Mouse (Mus musculus): ENCODE data around the gene Vps45. TPM values are rescaled to one million over a fixed set of nuclear protein-coding genes. Genes with fewer than 3 reads are reported as not detected.
"Not testable (repeated sequence)": the region's sequence is repeated elsewhere in the genome, so short reads cannot be mapped to it uniquely, and the experiment has no call there.

The Vps45 gene
- total and polyA plus RNA-seq, 2 experiments from 2014 or later, result 10.5 to 49.4 TPM

DNA sequence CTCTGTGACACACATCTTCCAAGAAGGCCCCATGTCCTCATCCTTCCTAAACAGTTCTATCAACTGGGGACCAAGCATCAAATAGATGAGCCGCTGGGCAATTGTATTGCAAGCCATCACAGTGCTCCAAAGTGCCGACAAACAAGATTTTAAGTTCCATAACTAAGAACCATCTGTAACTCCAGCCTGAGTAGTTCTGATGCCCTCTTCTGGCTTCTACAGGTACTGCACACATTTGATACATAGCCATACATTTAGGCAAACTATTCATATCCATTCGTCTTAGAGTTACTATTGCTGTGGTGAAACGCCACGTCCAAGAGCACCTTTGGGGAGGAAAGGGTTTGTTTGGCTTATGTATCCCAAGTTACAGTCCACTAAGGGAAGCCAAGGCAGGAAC lies 99.2 kb downstream of the Vps45 start:
- H3K27me3 ChIP-seq (ENCODE audit: control insufficient read depth, insufficient read depth, low read length), result no peaks in the 10 kb centered on the region
- no peak overlapping the region for H3K4me2 ChIP-seq (ENCODE audit: low read depth, low read length)
- peak overlapping the region; percentile 95 for H3K27ac ChIP-seq (ENCODE audit: low read depth)
- ATAC-seq (ENCODE audit: insufficient read depth, low read depth) (no peak), DNase-seq (ENCODE audit: low spot score) (peak; percentile 45)
- no peak overlapping the region for H3K4me3 ChIP-seq (ENCODE audit: low read depth, low read length)
- WGBS, result 77% methylated on average over 5 of the region's 5 CpGs
- H3K9ac ChIP-seq (replicated peaks; ENCODE audit: low read depth, low read length), result no peak overlapping the region
- H3K9me3 ChIP-seq (replicated peaks; ENCODE audit: control insufficient read depth, low read length), result no peaks in the 10 kb centered on the region
- TF ChIP-seq CTCF (IDR thresholded peaks at IDR 0.05; ENCODE audit: low read depth) (peak; percentile 60), EP300 (IDR thresholded peaks at IDR 0.05; ENCODE audit: low read depth) (no peak)
- H3K36me3 ChIP-seq (replicated peaks; ENCODE audit: control insufficient read depth, insufficient read depth, low read length), result no peaks in the 10 kb centered on the region
- peaks cover 20% of the 10 kb centered on the region for H3K4me1 ChIP-seq (ENCODE audit: control insufficient read depth, insufficient read depth)

DNA sequence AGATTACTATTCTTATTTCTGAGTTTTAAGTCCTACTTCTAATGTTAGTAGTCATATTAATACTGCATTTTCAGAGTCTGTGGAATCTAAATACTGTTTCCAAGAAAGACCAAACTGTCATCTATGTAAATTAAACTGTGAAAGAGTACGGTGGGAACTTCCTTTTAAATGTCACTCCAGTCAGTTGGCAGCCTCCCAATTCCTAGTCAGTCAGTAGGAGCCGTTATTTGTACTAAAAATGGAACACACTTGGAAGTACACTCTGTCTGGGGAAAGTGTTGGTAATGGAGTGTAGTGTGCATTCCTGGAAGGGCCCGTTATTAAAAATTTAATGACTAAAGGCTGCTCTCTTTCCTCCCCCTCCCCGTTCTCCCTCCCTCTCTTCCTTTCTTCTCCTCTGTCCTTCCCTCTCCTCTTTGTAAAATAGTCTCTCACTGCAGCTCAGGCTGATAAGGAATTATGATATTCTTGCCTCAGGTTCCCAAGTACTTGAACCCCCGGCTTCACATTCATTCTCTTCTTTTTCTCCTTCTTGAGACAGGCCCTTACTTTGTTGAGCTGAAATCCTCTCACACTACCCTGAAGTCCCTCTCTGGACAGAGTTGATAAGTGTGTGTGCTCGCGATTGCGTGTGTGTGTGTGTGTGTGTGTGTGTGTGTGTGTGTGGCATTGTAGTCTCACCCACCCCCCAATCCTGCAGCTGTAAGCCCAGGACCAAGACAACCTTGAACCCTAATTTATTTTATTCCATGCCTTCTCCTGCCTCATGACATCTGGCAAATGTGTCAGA lies 100.7 kb downstream of the Vps45 start:
- peaks cover 20% of the 10 kb centered on the region for H3K4me1 ChIP-seq (ENCODE audit: control insufficient read depth, insufficient read depth)
- no peaks in the 10 kb centered on the region for H3K36me3 ChIP-seq (replicated peaks; ENCODE audit: control insufficient read depth, insufficient read depth, low read length)
- H3K4me2 ChIP-seq (ENCODE audit: low read depth, low read length), result no peak overlapping the region
- H3K9me3 ChIP-seq (replicated peaks; ENCODE audit: control insufficient read depth, low read length), result no peaks in the 10 kb centered on the region
- peak overlapping the region; percentile 95 for H3K27ac ChIP-seq (ENCODE audit: low read depth)
- ATAC-seq (ENCODE audit: insufficient read depth, low read depth) (peak; percentile 78), DNase-seq (ENCODE audit: low spot score) (peak; percentile 91)
- H3K9ac ChIP-seq (replicated peaks; ENCODE audit: low read depth, low read length), result no peak overlapping the region
- 23% methylated on average over 8 of the region's 8 CpGs for WGBS
- H3K4me3 ChIP-seq (ENCODE audit: low read depth, low read length), result no peak overlapping the region
- H3K27me3 ChIP-seq (ENCODE audit: control insufficient read depth, insufficient read depth, low read length), result no peaks in the 10 kb centered on the region
- no peak for TF ChIP-seq EP300 (IDR thresholded peaks at IDR 0.05; ENCODE audit: low read depth)
- TF ChIP-seq CTCF (IDR thresholded peaks at IDR 0.05; ENCODE audit: low read depth), result no peak

DNA sequence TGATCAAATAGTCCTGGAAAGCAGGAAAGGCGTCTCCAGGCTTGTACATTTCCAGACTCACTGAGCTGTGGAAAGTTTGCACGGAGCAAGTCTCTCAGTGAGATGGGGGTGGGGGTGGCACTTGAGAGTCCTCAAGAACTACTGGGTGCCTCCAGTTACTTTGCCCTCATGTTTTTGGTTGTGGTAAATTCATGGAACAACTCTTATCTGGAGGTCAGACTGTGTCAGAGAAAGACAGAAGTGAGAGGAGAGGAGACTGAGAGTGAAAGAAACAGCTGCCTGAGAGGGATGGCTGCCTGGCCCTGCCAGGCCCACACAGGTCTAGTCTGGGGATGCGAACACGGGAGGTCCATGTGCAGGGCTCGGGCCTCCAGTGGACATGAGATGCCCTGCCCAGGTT lies 102.9 kb downstream of the Vps45 start:
- DNase-seq (ENCODE audit: low spot score) (no peak), ATAC-seq (ENCODE audit: insufficient read depth, low read depth) (no peak)
- no peak overlapping the region for H3K27ac ChIP-seq (ENCODE audit: low read depth)
- H3K4me2 ChIP-seq (ENCODE audit: low read depth, low read length), result no peak overlapping the region
- H3K9me3 ChIP-seq (replicated peaks; ENCODE audit: control insufficient read depth, low read length), result no peaks in the 10 kb centered on the region
- WGBS, result 73% methylated on average over 5 of the region's 5 CpGs
- H3K27me3 ChIP-seq (ENCODE audit: control insufficient read depth, insufficient read depth, low read length), result no peaks in the 10 kb centered on the region
- TF ChIP-seq CTCF (IDR thresholded peaks at IDR 0.05; ENCODE audit: low read depth) (no peak), EP300 (IDR thresholded peaks at IDR 0.05; ENCODE audit: low read depth) (no peak)
- no peak overlapping the region for H3K4me3 ChIP-seq (ENCODE audit: low read depth, low read length)
- H3K4me1 ChIP-seq (ENCODE audit: control insufficient read depth, insufficient read depth), result peaks cover 17% of the 10 kb centered on the region
- no peaks in the 10 kb centered on the region for H3K36me3 ChIP-seq (replicated peaks; ENCODE audit: control insufficient read depth, insufficient read depth, low read length)
- no peak overlapping the region for H3K9ac ChIP-seq (replicated peaks; ENCODE audit: low read depth, low read length)

DNA sequence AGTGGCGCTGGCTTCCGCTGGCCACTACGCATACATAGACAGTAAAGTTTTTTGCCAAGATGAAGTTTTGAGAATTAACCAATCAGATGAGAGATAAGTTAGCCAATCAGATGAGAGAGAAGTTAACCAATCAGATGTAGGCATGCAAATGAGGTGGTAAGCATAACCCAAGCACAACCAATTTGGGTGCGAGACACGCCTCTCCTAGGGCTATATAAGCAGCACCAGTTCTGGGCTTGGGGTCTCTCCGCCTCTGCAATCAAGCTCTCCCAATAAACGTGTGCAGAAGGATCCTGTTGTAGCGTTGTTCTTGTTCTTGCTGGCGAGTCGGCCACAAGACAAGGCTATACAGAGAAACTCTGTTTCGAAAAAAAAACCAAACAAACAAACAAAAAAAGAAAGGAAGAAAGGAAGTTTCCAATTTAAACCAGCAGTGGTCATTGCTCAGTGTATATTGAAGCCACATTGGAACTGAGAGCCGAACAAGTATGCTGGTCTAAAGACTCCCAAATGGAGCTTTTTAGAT lies 103.6 kb downstream of the Vps45 start:
- not testable (repeated sequence) for H3K27me3 ChIP-seq (ENCODE audit: control insufficient read depth, insufficient read depth, low read length); H3K36me3 ChIP-seq (replicated peaks; ENCODE audit: control insufficient read depth, insufficient read depth, low read length); H3K4me3 ChIP-seq (ENCODE audit: low read depth, low read length); H3K9ac ChIP-seq (replicated peaks; ENCODE audit: low read depth, low read length); H3K4me2 ChIP-seq (ENCODE audit: low read depth, low read length); H3K9me3 ChIP-seq (replicated peaks; ENCODE audit: control insufficient read depth, low read length); ATAC-seq (ENCODE audit: insufficient read depth, low read depth); H3K27ac ChIP-seq (ENCODE audit: low read depth); DNase-seq (ENCODE audit: low spot score)
- 87% methylated on average over 12 of the region's 12 CpGs for WGBS
- H3K4me1 ChIP-seq (ENCODE audit: control insufficient read depth, insufficient read depth), result peaks cover 17% of the 10 kb centered on the region

DNA sequence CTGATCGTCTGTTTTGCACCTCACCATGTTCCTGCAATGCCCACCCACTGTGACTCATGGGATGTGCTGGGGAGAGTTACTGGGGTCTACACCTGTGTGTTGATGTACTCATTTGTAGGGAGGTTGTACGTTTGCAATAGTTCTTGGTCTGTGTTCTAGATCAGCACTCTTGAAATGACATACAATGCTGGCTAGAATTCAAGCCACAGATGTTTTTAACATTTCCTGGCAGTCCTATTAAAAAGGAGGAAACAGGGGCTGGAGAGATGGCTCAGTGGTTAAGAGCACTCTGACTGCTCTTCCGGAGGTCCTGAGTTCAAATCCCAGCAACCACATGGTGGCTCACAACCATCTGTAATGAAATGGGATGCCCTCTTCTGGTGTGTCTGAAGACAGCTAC lies 104.7 kb downstream of the Vps45 start:
- TF ChIP-seq EP300 (IDR thresholded peaks at IDR 0.05; ENCODE audit: low read depth) (no peak), CTCF (IDR thresholded peaks at IDR 0.05; ENCODE audit: low read depth) (no peak)

More for the DNA sequence above, 104.7 kb downstream of the Vps45 start:
- H3K27ac ChIP-seq (ENCODE audit: low read depth), result 0 out of 2 replicates have a peak overlapping the region, but pooled peaks have one; percentile 25
- H3K4me3 ChIP-seq (ENCODE audit: low read depth, low read length), result no peak overlapping the region
- 57% methylated on average over 3 of the region's 3 CpGs for WGBS
- DNase-seq (ENCODE audit: low spot score), result no peak
- no peak for ATAC-seq (ENCODE audit: insufficient read depth, low read depth)
- no peak overlapping the region for H3K9ac ChIP-seq (replicated peaks; ENCODE audit: low read depth, low read length)
- no peak overlapping the region for H3K4me2 ChIP-seq (ENCODE audit: low read depth, low read length)
- no peaks in the 10 kb centered on the region for H3K27me3 ChIP-seq (ENCODE audit: control insufficient read depth, insufficient read depth, low read length)
- H3K4me1 ChIP-seq (ENCODE audit: control insufficient read depth, insufficient read depth), result peaks cover 15% of the 10 kb centered on the region
- no peaks in the 10 kb centered on the region for H3K9me3 ChIP-seq (replicated peaks; ENCODE audit: control insufficient read depth, low read length)
- H3K36me3 ChIP-seq (replicated peaks; ENCODE audit: control insufficient read depth, insufficient read depth, low read length), result no peaks in the 10 kb centered on the region
